Mouse (Mus musculus): Measurements from ENCODE around the gene Arl15. TPM values are rescaled to one million over a fixed set of nuclear protein-coding genes. Genes with fewer than 3 reads are reported as not detected.

The Arl15 gene
- polyA plus RNA-seq, 1 experiment from 2014 or later: 18.2 TPM

GRCm38 (mm10) chr13:114118104-114118830, 324.0 kb downstream of the Arl15 start:
- ATAC-seq (ENCODE audit: low FRiP score, low TSS enrichment): no peak
- WGBS: 66% methylated on average over 19 of the region's 19 CpGs
- H3K4me3 ChIP-seq (ENCODE audit: low read length): no peak overlapping the region
- no peak overlapping the region for H3K9ac ChIP-seq (ENCODE audit: low read depth, low read length)
- no peaks in the 10 kb centered on the region for H3K9me3 ChIP-seq (ENCODE audit: control insufficient read depth, low read length)
- no peak overlapping the region for H3K27ac ChIP-seq (ENCODE audit: low read depth, low read length)
- no peaks in the 10 kb centered on the region for H3K27me3 ChIP-seq (ENCODE audit: control insufficient read depth, insufficient read depth, low read length)
- H3K36me3 ChIP-seq (ENCODE audit: control insufficient read depth, insufficient read depth, low read length): no peaks in the 10 kb centered on the region
- 0 out of 2 replicates have a peak, but pooled peaks cover 2% of the 10 kb centered on the region for H3K4me1 ChIP-seq (ENCODE audit: control insufficient read depth, insufficient read depth, low read length)
- no peak overlapping the region for H3K4me2 ChIP-seq (replicated peaks; ENCODE audit: low read depth, low read length)

- ATAC-seq (ENCODE audit: low FRiP score, low TSS enrichment): no peak
- Histone ChIP-seq H3K27ac (ENCODE audit: low read depth, low read length) (no peak overlapping the region), H3K9me3 (ENCODE audit: control insufficient read depth, low read length) (no peaks in the 10 kb centered on the region), H3K36me3 (ENCODE audit: control insufficient read depth, insufficient read depth, low read length) (no peaks in the 10 kb centered on the region), H3K4me1 (ENCODE audit: control insufficient read depth, insufficient read depth, low read length) (0 out of 2 replicates have a peak, but pooled peaks cover 2% of the 10 kb centered on the region), H3K4me3 (ENCODE audit: low read length) (no peak overlapping the region), H3K4me2 (replicated peaks; ENCODE audit: low read depth, low read length) (no peak overlapping the region), H3K27me3 (ENCODE audit: control insufficient read depth, insufficient read depth, low read length) (no peaks in the 10 kb centered on the region), H3K9ac (ENCODE audit: low read depth, low read length) (no peak overlapping the region)
- WGBS: 93% methylated on average over 4 of the region's 4 CpGs
These were observed 325.5 kb downstream of the Arl15 start for GRCm38 (mm10) chr13:114119816-114120215.

GRCm38 (mm10) chr13:114121591-114121990, 327.3 kb downstream of the Arl15 start:
- H3K27ac ChIP-seq (ENCODE audit: low read depth, low read length): no peak overlapping the region
- 84% methylated on average over 9 of the region's 9 CpGs for WGBS
- no peaks in the 10 kb centered on the region for H3K36me3 ChIP-seq (ENCODE audit: control insufficient read depth, insufficient read depth, low read length)
- no peaks in the 10 kb centered on the region for H3K27me3 ChIP-seq (ENCODE audit: control insufficient read depth, insufficient read depth, low read length)
- no peak for ATAC-seq (ENCODE audit: low FRiP score, low TSS enrichment)
- no peak overlapping the region for H3K4me2 ChIP-seq (replicated peaks; ENCODE audit: low read depth, low read length)
- H3K4me3 ChIP-seq (ENCODE audit: low read length): no peak overlapping the region
- no peak overlapping the region for H3K9ac ChIP-seq (ENCODE audit: low read depth, low read length)
- H3K9me3 ChIP-seq (ENCODE audit: control insufficient read depth, low read length): no peaks in the 10 kb centered on the region
- H3K4me1 ChIP-seq (ENCODE audit: control insufficient read depth, insufficient read depth, low read length): 0 out of 2 replicates have a peak, but pooled peaks cover 2% of the 10 kb centered on the region

GRCm38 (mm10) chr13:114123391-114123790, 329.1 kb downstream of the Arl15 start:
- WGBS: 81% methylated on average over 3 of the region's 3 CpGs
- no peak overlapping the region for H3K9ac ChIP-seq (ENCODE audit: low read depth, low read length)
- H3K9me3 ChIP-seq (ENCODE audit: control insufficient read depth, low read length): 0 out of 2 replicates have a peak, but pooled peaks cover 2% of the 10 kb centered on the region
- no peak for ATAC-seq (ENCODE audit: low FRiP score, low TSS enrichment)
- no peaks in the 10 kb centered on the region for H3K27me3 ChIP-seq (ENCODE audit: control insufficient read depth, insufficient read depth, low read length)
- no peak overlapping the region for H3K27ac ChIP-seq (ENCODE audit: low read depth, low read length)
- no peak overlapping the region for H3K4me2 ChIP-seq (replicated peaks; ENCODE audit: low read depth, low read length)
- no peak overlapping the region for H3K4me3 ChIP-seq (ENCODE audit: low read length)
- no peaks in the 10 kb centered on the region for H3K36me3 ChIP-seq (ENCODE audit: control insufficient read depth, insufficient read depth, low read length)
- 0 out of 2 replicates have a peak, but pooled peaks cover 2% of the 10 kb centered on the region for H3K4me1 ChIP-seq (ENCODE audit: control insufficient read depth, insufficient read depth, low read length)

- H3K9me3 ChIP-seq (ENCODE audit: control insufficient read depth, low read length): 0 out of 2 replicates have a peak, but pooled peaks cover 4% of the 10 kb centered on the region
- H3K4me3 ChIP-seq (ENCODE audit: low read length): no peak overlapping the region
- H3K4me2 ChIP-seq (replicated peaks; ENCODE audit: low read depth, low read length): no peak overlapping the region
- H3K27ac ChIP-seq (ENCODE audit: low read depth, low read length): no peak overlapping the region
- no peaks in the 10 kb centered on the region for H3K27me3 ChIP-seq (ENCODE audit: control insufficient read depth, insufficient read depth, low read length)
- no peak overlapping the region for H3K9ac ChIP-seq (ENCODE audit: low read depth, low read length)
- ATAC-seq (ENCODE audit: low FRiP score, low TSS enrichment): no peak
- 0 out of 2 replicates have a peak, but pooled peaks cover 2% of the 10 kb centered on the region for H3K4me1 ChIP-seq (ENCODE audit: control insufficient read depth, insufficient read depth, low read length)
- 84% methylated on average over 10 of the region's 10 CpGs for WGBS
- no peaks in the 10 kb centered on the region for H3K36me3 ChIP-seq (ENCODE audit: control insufficient read depth, insufficient read depth, low read length)
These were observed 330.1 kb downstream of the Arl15 start for GRCm38 (mm10) chr13:114124385-114124784.

GRCm38 (mm10) chr13:114124991-114125390, 330.7 kb downstream of the Arl15 start:
- H3K4me3 ChIP-seq (ENCODE audit: low read length): no peak overlapping the region
- H3K9me3 ChIP-seq (ENCODE audit: control insufficient read depth, low read length): 0 out of 2 replicates have a peak, but pooled peaks cover 4% of the 10 kb centered on the region
- H3K9ac ChIP-seq (ENCODE audit: low read depth, low read length): no peak overlapping the region
- no peak overlapping the region for H3K4me2 ChIP-seq (replicated peaks; ENCODE audit: low read depth, low read length)
- WGBS: 27% methylated on average over 12 of the region's 12 CpGs
- no peaks in the 10 kb centered on the region for H3K36me3 ChIP-seq (ENCODE audit: control insufficient read depth, insufficient read depth, low read length)
- H3K4me1 ChIP-seq (ENCODE audit: control insufficient read depth, insufficient read depth, low read length): 0 out of 2 replicates have a peak, but pooled peaks cover 2% of the 10 kb centered on the region
- H3K27me3 ChIP-seq (ENCODE audit: control insufficient read depth, insufficient read depth, low read length): no peaks in the 10 kb centered on the region
- no peak overlapping the region for H3K27ac ChIP-seq (ENCODE audit: low read depth, low read length)
- no peak for ATAC-seq (ENCODE audit: low FRiP score, low TSS enrichment)

GRCm38 (mm10) chr13:114128366-114128765, 334.1 kb downstream of the Arl15 start:
- Histone ChIP-seq H3K4me1 (ENCODE audit: control insufficient read depth, insufficient read depth, low read length) (no peaks in the 10 kb centered on the region), H3K4me2 (replicated peaks; ENCODE audit: low read depth, low read length) (no peak overlapping the region), H3K4me3 (ENCODE audit: low read length) (no peak overlapping the region), H3K9ac (ENCODE audit: low read depth, low read length) (no peak overlapping the region), H3K27me3 (ENCODE audit: control insufficient read depth, insufficient read depth, low read length) (no peaks in the 10 kb centered on the region), H3K27ac (ENCODE audit: low read depth, low read length) (no peak overlapping the region), H3K36me3 (ENCODE audit: control insufficient read depth, insufficient read depth, low read length) (no peaks in the 10 kb centered on the region), H3K9me3 (ENCODE audit: control insufficient read depth, low read length) (0 out of 2 replicates have a peak, but pooled peaks cover 4% of the 10 kb centered on the region)
- WGBS: 72% methylated on average over 2 of the region's 2 CpGs
- no peak for ATAC-seq (ENCODE audit: low FRiP score, low TSS enrichment)

GRCm38 (mm10) chr13:114129986-114130385, 335.7 kb downstream of the Arl15 start:
- no peak overlapping the region for H3K9ac ChIP-seq (ENCODE audit: low read depth, low read length)
- no peaks in the 10 kb centered on the region for H3K36me3 ChIP-seq (ENCODE audit: control insufficient read depth, insufficient read depth, low read length)
- no peaks in the 10 kb centered on the region for H3K4me1 ChIP-seq (ENCODE audit: control insufficient read depth, insufficient read depth, low read length)
- H3K27ac ChIP-seq (ENCODE audit: low read depth, low read length): no peak overlapping the region
- WGBS: 60% methylated on average over 11 of the region's 11 CpGs
- ATAC-seq (ENCODE audit: low FRiP score, low TSS enrichment): no peak
- no peaks in the 10 kb centered on the region for H3K27me3 ChIP-seq (ENCODE audit: control insufficient read depth, insufficient read depth, low read length)
- H3K4me3 ChIP-seq (ENCODE audit: low read length): no peak overlapping the region
- 0 out of 2 replicates have a peak, but pooled peaks cover 4% of the 10 kb centered on the region for H3K9me3 ChIP-seq (ENCODE audit: control insufficient read depth, low read length)
- H3K4me2 ChIP-seq (replicated peaks; ENCODE audit: low read depth, low read length): no peak overlapping the region

GRCm38 (mm10) chr13:114130566-114131319, 336.4 kb downstream of the Arl15 start:
- H3K9ac ChIP-seq (ENCODE audit: low read depth, low read length): no peak overlapping the region
- H3K4me1 ChIP-seq (ENCODE audit: control insufficient read depth, insufficient read depth, low read length): no peaks in the 10 kb centered on the region
- no peak overlapping the region for H3K4me3 ChIP-seq (ENCODE audit: low read length)
- no peak for ATAC-seq (ENCODE audit: low FRiP score, low TSS enrichment)
- no peak overlapping the region for H3K27ac ChIP-seq (ENCODE audit: low read depth, low read length)
- H3K36me3 ChIP-seq (ENCODE audit: control insufficient read depth, insufficient read depth, low read length): no peaks in the 10 kb centered on the region
- no peak overlapping the region for H3K4me2 ChIP-seq (replicated peaks; ENCODE audit: low read depth, low read length)
- no peaks in the 10 kb centered on the region for H3K27me3 ChIP-seq (ENCODE audit: control insufficient read depth, insufficient read depth, low read length)
- WGBS: 56% methylated on average over 11 of the region's 11 CpGs
- 0 out of 2 replicates have a peak, but pooled peaks cover 4% of the 10 kb centered on the region for H3K9me3 ChIP-seq (ENCODE audit: control insufficient read depth, low read length)
